Mouse (Mus musculus) stomach, adult 2 months (tissue): ENCODE data around the gene Akr1c13. TPM values are rescaled to one million over a fixed set of nuclear protein-coding genes. Genes with fewer than 3 reads are reported as not detected.

Source experiments
- polyA plus RNA-seq: library from polyadenylated mRNA; depleted of rRNA; stranded (reverse); fragments of >200 nt; gene quantifications from 2 replicates; pipeline ENCODE4 v1.2.3, GENCODE M21; 2012; rRNA removed

The Akr1c13 gene
- polyA plus RNA-seq: 2.2 and 4.8 TPM in 2 replicates

DNA sequence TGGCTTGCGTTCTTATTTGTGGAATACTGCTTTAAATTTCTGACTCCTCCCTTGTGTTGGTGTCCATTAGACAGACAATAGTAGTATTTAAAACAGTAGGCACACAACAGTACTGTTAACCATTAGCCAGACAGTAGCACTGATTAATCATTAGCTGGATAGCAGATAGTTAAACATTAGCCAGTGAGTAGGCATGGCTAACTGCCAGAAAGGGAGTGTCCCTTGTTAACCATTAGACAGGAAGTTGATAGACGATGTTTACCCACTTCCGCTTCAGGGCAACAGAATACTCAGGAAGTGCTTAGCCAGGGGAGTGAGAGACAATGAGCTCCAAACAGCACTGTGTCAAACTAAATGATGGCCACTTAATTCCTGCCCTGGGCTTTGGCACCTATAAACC is at the start of gene Akr1c13:
Gene Akr1c13, plus strand, starts transcription at position 247 of the 400 bp plus-strand sequence.

DNA sequence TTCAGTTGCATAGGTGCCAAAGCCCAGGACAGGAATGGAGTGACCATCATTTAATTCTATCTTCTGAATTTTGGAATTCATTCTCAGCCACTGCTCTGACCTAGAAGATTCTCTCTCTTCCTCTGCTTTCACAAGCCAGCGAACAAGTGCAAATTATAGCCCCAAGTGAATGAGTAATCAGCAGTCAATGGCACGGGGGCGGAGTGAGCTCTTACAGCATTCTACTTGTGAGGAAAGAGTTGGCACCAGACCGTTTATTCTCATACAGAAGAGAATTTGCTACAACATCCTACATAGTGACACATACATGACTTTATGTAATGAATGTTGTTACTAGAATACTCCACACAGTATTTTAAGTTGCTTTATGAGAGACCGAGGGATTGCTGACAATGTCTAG is 40.4 kb upstream of the Akr1c13 start, which contains the start of gene Akr1c18:
Gene Akr1c18, minus strand, starts transcription at position 137 of the 400 bp plus-strand sequence.

DNA sequence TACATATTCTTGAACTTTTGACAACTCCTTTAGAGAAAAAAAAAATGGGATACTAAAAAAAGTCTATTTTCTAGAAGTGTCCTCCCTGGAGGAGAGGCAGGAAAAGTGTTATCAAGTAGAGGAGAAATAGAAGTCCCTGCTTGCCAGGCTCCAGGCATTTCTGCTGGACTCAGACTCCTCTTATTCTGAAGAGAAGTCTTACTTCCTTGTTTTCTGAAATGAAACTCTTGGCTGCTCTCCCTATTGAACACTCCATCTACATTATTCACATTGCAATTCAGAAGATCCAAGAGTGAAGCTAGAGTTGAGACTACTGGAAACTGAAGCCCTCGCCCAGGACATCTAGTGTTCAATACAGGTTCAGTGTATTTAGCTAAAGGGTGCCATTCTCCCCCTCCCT is 37.5 kb downstream of the Akr1c13 start, which contains the start of gene Akr1c19:
Gene Akr1c19, plus strand, starts transcription at position 260 of the 400 bp plus-strand sequence.

Other genes with a start within 250 kb of the Akr1c13 start
- not detected in 2 replicates for gene Ucn3, start 245.8 kb upstream of the Akr1c13 start, polyA plus RNA-seq
- gene Akr1c14, start 142.1 kb upstream of the Akr1c13 start, polyA plus RNA-seq: 1.3 and 3.0 TPM in 2 replicates
- 0.06 TPM in 1 of 2 replicates, not detected in the other for gene Akr1c18, start 40.5 kb upstream of the Akr1c13 start, polyA plus RNA-seq
- 1.5 and 2.3 TPM in 2 replicates for gene Akr1c19, start 37.5 kb downstream of the Akr1c13 start, polyA plus RNA-seq
- 1.6 and 3.8 TPM in 2 replicates for gene Akr1c12, start 88.3 kb downstream of the Akr1c13 start, polyA plus RNA-seq
- 0.13 TPM in 1 of 2 replicates, not detected in the other for gene Akr1c6, start 243.2 kb downstream of the Akr1c13 start, polyA plus RNA-seq